Mouse (Mus musculus): ENCODE data around the gene Nup85.

GRCm38 (mm10) chr11:115632247-115632646 lies 68.0 kb downstream of the Nup85 start:
- no peak for TF ChIP-seq MAFK (IDR thresholded peaks at IDR 0.05; ENCODE audit: insufficient read depth, low read depth, low read length)
- TF ChIP-seq ZC3H11A (IDR thresholded peaks at IDR 0.05; ENCODE audit: borderline replicate concordance, low read depth, low read length) = no peak
- TF ChIP-seq ZNF384 (IDR thresholded peaks at IDR 0.05; ENCODE audit: low read depth, low read length) = no peak
- no peak for TF ChIP-seq HCFC1 (IDR thresholded peaks at IDR 0.05; ENCODE audit: borderline replicate concordance, insufficient read depth, low read length)
